Mouse (Mus musculus) thymus, adult 2 months (tissue): Measurements from ENCODE around the gene Mfsd12. TPM values are rescaled to one million over a fixed set of nuclear protein-coding genes. Genes with fewer than 3 reads are reported as not detected.

Experiments
- DNase-seq: peaks from one replicate; pipeline ENCODE4 v3.0.0; 2021
- H3K27ac ChIP-seq: fragments of 200-500 bp; 2 replicates; pipeline ENCODE4 v1.5.1; 2012; ENCODE audit warnings: low read length, control low read depth; ENCODE audit not compliant: control insufficient read depth, insufficient read depth
- H3K27me3 ChIP-seq: fragments of 200-500 bp; 2 replicates; pipeline ENCODE4 v1.6.1; 2012; ENCODE audit warnings: mild to moderate bottlenecking, low read length, moderate library complexity, mixed read lengths; ENCODE audit not compliant: control insufficient read depth, insufficient read depth
- H3K36me3 ChIP-seq: fragments of 200-500 bp; 2 replicates; pipeline ENCODE4 v1.6.1; 2012; ENCODE audit warnings: mild to moderate bottlenecking, low read length, moderate library complexity; ENCODE audit not compliant: control insufficient read depth, insufficient read depth
- H3K4me1 ChIP-seq: fragments of 200-500 bp; replicated peaks from 2 replicates; pipeline ENCODE4 v1.6.1; 2012; ENCODE audit warnings: low read length; ENCODE audit not compliant: control insufficient read depth, insufficient read depth
- H3K4me3 ChIP-seq: fragments of 200-500 bp; 2 replicates; pipeline ENCODE4 v1.5.1; 2012; ENCODE audit warnings: mild to moderate bottlenecking, low read length, control low read depth, moderate library complexity; ENCODE audit not compliant: control insufficient read depth, insufficient read depth
- CTCF ChIP-seq: fragments of 200-500 bp; IDR thresholded peaks from 2 replicates; pipeline ENCODE4 v1.5.1; 2012; ENCODE audit warnings: mild to moderate bottlenecking, control low read depth, low read length, moderate library complexity, borderline replicate concordance; ENCODE audit not compliant: control insufficient read depth, poor library complexity, insufficient read depth; ENCODE audit errors: extremely low read depth
- POLR2A ChIP-seq: fragments of 200-500 bp; IDR thresholded peaks from 2 replicates; pipeline ENCODE4 v1.6.1; 2012; ENCODE audit warnings: mild to moderate bottlenecking, low read length, control low read depth, moderate library complexity; ENCODE audit not compliant: control insufficient read depth, poor library complexity, insufficient read depth; ENCODE audit errors: extremely low read depth
- WGBS: fragments of 180-500 bp; shearing (Covaris S2); methylation state at CpG from one replicate; pipeline ENCODE4 v1.1.7; 2018; 5-methylcytosine and 5-hydroxymethylcytosine counted together
- polyA plus RNA-seq: library from polyadenylated mRNA; depleted of rRNA; stranded (reverse); fragments of >200 nt; gene quantifications from 2 replicates; pipeline ENCODE4 v1.2.3, GENCODE M21; 2012

Gene Mfsd12
- polyA plus RNA-seq, 1 experiment: 65.3 TPM

- peaks cover 60% of the 10 kb centered on the region for H3K4me1 ChIP-seq
- H3K27me3 ChIP-seq: no peaks in the 10 kb centered on the region
- peak overlapping the region; percentile 96 for H3K27ac ChIP-seq
- 48% methylated on average over 2 of the region's 2 CpGs for WGBS
- no peak for DNase-seq
- peak overlapping the region; percentile 68 for H3K4me3 ChIP-seq
- TF ChIP-seq POLR2A: no peak
- TF ChIP-seq CTCF: no peak
- peaks cover 56% of the 10 kb centered on the region for H3K36me3 ChIP-seq
Measured at GRCm38 (mm10) chr10:81327959-81328358, 29.3 kb upstream of the Mfsd12 start.

DNA sequence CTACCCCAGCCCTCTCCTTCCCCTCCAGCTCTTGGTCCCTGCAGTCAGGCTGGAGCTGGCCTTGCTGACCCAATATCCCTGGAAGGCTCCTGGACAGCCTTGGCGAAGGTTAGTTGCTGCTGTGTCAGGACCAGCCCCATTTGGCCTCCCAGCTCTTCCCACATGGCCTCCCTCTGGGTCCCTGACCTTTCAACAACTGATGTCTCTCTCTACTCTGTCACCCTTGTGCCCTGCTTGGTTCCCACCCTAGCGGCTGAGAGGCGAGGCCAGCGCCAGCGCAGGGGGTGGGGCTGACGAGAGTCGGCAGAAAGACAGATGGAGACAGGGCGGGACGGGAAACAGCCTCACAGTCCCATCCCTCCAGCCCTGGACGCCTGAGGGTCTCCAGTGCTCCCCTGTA, 28.9 kb upstream of the Mfsd12 start, which contains the start of gene Tbxa2r:
Gene Tbxa2r (plus strand): TSS at position 346 of the 400 bp plus-strand sequence.
- peak; percentile 47; the same call in 1 of the 2 replicates for TF ChIP-seq POLR2A
- peak; percentile 65; the same call in 1 of the 2 replicates for TF ChIP-seq CTCF
- peak within 1 kb of the TSS; percentile 68 for H3K4me3 ChIP-seq
- H3K27me3 ChIP-seq: no peaks in the 10 kb centered on the region
- H3K4me1 ChIP-seq: peaks cover 61% of the 10 kb centered on the region
- peaks cover 56% of the 10 kb centered on the region for H3K36me3 ChIP-seq
- WGBS: 2% methylated on average over 10 of the region's 10 CpGs
- peak within 1 kb of the TSS; percentile 96 for H3K27ac ChIP-seq
- peak; percentile 88 for DNase-seq

DNA sequence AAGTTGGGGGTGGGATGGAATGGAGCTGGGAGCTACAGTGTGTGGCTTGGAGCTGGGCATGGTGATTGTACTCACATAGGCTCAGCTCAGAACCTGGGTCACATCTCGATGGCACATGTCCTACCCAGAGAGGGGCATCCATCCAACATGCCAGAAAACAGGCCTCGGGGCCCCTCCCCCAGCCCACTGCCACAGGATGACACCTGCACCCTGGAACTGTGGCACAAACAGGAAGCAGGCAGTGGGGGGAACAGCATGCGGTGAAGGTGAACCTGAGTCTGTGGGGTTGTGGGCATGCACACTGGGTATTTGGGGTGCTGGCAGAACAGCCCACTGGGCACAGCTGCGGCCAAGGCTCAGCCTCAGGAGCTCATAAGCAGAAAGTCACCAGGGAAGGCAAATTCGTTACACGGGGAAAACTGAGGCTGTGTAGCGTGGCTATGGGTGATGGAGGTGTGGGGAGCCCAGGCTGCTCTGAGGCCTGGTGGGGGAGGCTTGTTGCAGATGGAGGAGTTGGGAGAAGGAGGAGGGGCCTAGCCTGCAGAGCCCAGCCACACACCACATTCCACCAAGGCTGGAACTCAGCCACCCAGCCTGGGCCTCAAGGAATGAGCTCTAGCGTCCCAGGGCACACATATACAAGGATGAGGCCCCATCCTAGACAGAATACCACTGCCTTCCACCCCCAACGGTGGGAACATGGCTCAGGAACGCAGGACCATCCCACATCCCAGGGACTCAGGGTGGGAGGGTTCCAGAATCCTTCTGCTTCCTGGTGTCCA, 27.9 kb upstream of the Mfsd12 start:
- Histone ChIP-seq H3K27ac (peak overlapping the region; percentile 96), H3K4me1 (peaks cover 61% of the 10 kb centered on the region), H3K36me3 (peaks cover 49% of the 10 kb centered on the region), H3K4me3 (peak overlapping the region; percentile 68), H3K27me3 (no peaks in the 10 kb centered on the region)
- peak; percentile 26; the same call in 1 of the 2 replicates for TF ChIP-seq POLR2A
- TF ChIP-seq CTCF: no peak
- WGBS: 9% methylated on average over 10 of the region's 10 CpGs
- DNase-seq: peak; percentile 91

DNA sequence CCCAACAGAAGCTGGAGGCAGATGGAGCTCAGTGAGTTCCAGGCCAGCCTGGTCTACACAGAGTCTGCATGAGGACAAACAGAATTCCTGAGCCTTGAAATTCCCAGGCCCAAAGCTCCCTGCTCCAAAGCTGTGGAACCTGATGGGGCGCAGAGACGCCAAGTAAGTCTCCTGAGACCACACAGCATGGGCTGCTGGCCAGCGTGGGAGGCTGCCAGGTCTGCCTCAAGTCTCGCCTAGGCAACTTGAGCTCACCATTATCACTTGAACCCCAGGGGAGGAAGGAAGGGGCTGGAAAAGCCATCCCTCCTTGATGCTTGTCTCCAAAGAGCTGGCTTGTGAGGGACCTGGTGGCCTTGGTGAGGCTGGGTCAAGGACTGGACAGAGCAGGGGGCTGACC, 27.3 kb upstream of the Mfsd12 start:
- Histone ChIP-seq H3K4me3 (peak overlapping the region; percentile 68), H3K4me1 (peaks cover 64% of the 10 kb centered on the region), H3K36me3 (peaks cover 49% of the 10 kb centered on the region), H3K27me3 (no peaks in the 10 kb centered on the region), H3K27ac (peak overlapping the region; percentile 96)
- WGBS: 22% methylated on average over 4 of the region's 4 CpGs
- TF ChIP-seq POLR2A: peak; percentile 12; the same call in 1 of the 2 replicates
- TF ChIP-seq CTCF: no peak
- no peak for DNase-seq

- Histone ChIP-seq H3K4me3 (no peak overlapping the region), H3K4me1 (peaks cover 52% of the 10 kb centered on the region), H3K36me3 (peaks cover 32% of the 10 kb centered on the region), H3K27ac (no peak overlapping the region), H3K27me3 (no peaks in the 10 kb centered on the region)
- no peak for DNase-seq
- TF ChIP-seq POLR2A (no peak), CTCF (no peak)
- WGBS: 92% methylated on average over 29 of the region's 29 CpGs
Measured at GRCm38 (mm10) chr10:81332277-81332676, 25.0 kb upstream of the Mfsd12 start.

- TF ChIP-seq POLR2A (no peak), CTCF (no peak)
Measured at GRCm38 (mm10) chr10:81334324-81334723, 23.0 kb upstream of the Mfsd12 start.

More at GRCm38 (mm10) chr10:81334324-81334723, 23.0 kb upstream of the Mfsd12 start:
- Histone ChIP-seq H3K27me3 (no peaks in the 10 kb centered on the region), H3K4me1 (peaks cover 35% of the 10 kb centered on the region), H3K27ac (no peak overlapping the region), H3K36me3 (peaks cover 32% of the 10 kb centered on the region), H3K4me3 (no peak overlapping the region)
- WGBS: 96% methylated on average over 11 of the region's 11 CpGs
- DNase-seq: no peak
